Comparison of ENCODE assay signal across 21 mouse cellular contexts in the genomic region with DNA sequence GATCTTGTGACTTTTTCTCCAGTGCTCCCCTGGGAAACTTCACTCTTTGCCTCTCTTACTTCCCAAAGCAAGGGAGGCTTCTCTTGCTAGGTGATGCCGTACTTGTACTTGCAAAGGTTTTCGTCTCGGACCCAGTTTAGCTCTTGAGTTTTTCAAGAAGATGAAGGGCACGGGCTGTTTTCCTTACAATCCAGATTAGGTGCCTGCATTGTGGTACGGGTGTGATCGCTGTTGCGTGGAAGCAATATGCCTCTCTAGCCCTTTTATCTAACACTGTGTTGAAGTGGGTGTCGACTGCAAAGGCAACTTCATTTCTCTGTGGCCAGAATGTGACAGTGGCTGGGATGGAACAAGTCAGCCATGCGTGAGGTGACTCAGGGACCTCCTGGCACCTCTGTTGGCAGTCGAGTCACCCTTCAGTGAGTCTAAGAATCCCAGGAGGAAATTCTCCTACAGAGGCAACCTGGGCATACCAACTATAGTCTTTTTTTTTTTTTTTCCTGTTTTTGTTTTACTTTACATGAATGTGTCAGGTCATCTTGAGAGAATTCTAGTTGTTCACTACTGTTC.
DNase-seq lines count a peak whose midpoint lies in the region; ATAC-seq and TF ChIP-seq lines count a peak whose summit lies in the region.
"Had no signal": no experiment of that assay in that cellular context is flagged by ENCODE, and none has a peak within 500 bp of the region (broad histone marks: within the 10 kb centered on the region; RNA-seq: fewer than 3 reads in every experiment).

No protein-coding gene starts in this region.

- H3K9ac ChIP-seq in kidney, embryonic 16.5 days (replicated peaks; ENCODE audit: low read length) = no peak overlapping the region
- H3K9ac ChIP-seq in CH12.LX (ENCODE audit: insufficient read depth, low read depth) = no peak overlapping the region
- H3K9ac ChIP-seq: embryonic facial prominence, embryonic 15.5 days; heart, embryonic 13.5 days; hindbrain, embryonic 12.5 days had no signal

- H3K79me2 ChIP-seq in CH12.LX (replicated peaks; ENCODE audit: control insufficient read depth, extremely low read depth, insufficient read depth, poor library complexity, severe bottlenecking) = no peaks in the 10 kb centered on the region

- in situ Hi-C loops in CH12.LX (cut with MboI; ENCODE audit: low pct_ligation_motif_present, low pct_unique_long_range_greater_than_20kb, low sequenced_read_pairs) = no loop called here

- no peak overlapping the region for H3K4me2 ChIP-seq in kidney, embryonic 16.5 days (replicated peaks; ENCODE audit: low read depth, low read length)
- H3K4me2 ChIP-seq in CH12.LX (ENCODE audit: insufficient read depth, low read depth, poor library complexity, severe bottlenecking) = no peak overlapping the region; the same call in 1 of the 2 replicates
- H3K4me2 ChIP-seq: embryonic facial prominence, embryonic 15.5 days; heart, embryonic 13.5 days; hindbrain, embryonic 12.5 days had no signal

- dilution Hi-C loops in CH12.LX (cut with MboI; ENCODE audit: extremely low pct_ligation_motif_present, extremely low pct_unique_long_range_greater_than_20kb, low sequenced_read_pairs) = no loop called here

- TF ChIP-seq CTCF in kidney, adult 2 months (conservative IDR thresholded peaks at IDR 0.05; ENCODE audit: insufficient read depth, insufficient read length, low read depth, low read length) = no peak
- no peak for TF ChIP-seq CTCF in CH12.LX (conservative IDR thresholded peaks at IDR 0.05 in 1 of 2, IDR thresholded peaks at IDR 0.05 in 1 of 2; ENCODE audit: low read depth in 2 of 2, low read length in 2 of 2)

- ATAC-seq in kidney, embryonic 16.5 days (ENCODE audit: low FRiP score, low TSS enrichment) = peak; percentile 81
- ATAC-seq: forebrain, embryonic 14.5 days had no signal

- DNase-seq in kidney, adult 2 months = peak; percentile 38
- no peak for DNase-seq in kidney, postnatal 14 days
- no peak for DNase-seq in kidney, adult 11 months
- peak; percentile 11 for DNase-seq in CH12.LX (ENCODE audit: extremely low read depth)
- DNase-seq in kidney, postnatal 4 days = peak; percentile 8 to 25
- DNase-seq in left cerebral cortex, postnatal 10 days (ENCODE audit: extremely low spot score in 1 of 2, low spot score in 2 of 2) = no peak
- DNase-seq: adrenal gland, postnatal 10 days; cerebellum, adult 11 months; cerebellum, adult 8-10 months; cerebellum, postnatal 14 days; embryo, embryonic 11 days; gastrocnemius, adult 2 months; gastrocnemius, postnatal 25 days; heart, postnatal 4 days had no signal

- no peaks in the 10 kb centered on the region for H3K27me3 ChIP-seq in kidney, adult 2 months (replicated peaks; ENCODE audit: control insufficient read depth, insufficient read depth, low read length)
- H3K27me3 ChIP-seq in kidney, embryonic 16.5 days (ENCODE audit: insufficient read depth, low read length) = no peaks in the 10 kb centered on the region
- H3K27me3 ChIP-seq in CH12.LX (replicated peaks) = no peaks in the 10 kb centered on the region
- H3K27me3 ChIP-seq: embryonic facial prominence, embryonic 15.5 days; heart, embryonic 13.5 days; hindbrain, embryonic 12.5 days had no signal

- no peaks in the 10 kb centered on the region for H3K9me3 ChIP-seq in kidney, embryonic 16.5 days (ENCODE audit: low read length)
- H3K9me3 ChIP-seq in CH12.LX (replicated peaks; ENCODE audit: low read length) = no peaks in the 10 kb centered on the region
- H3K9me3 ChIP-seq: embryonic facial prominence, embryonic 15.5 days; heart, embryonic 13.5 days; hindbrain, embryonic 12.5 days had no signal

- intact Hi-C loops in left cerebral cortex, postnatal 10 days (cut with DNase I) = no loop called here

- no peaks in the 10 kb centered on the region for H3K36me3 ChIP-seq in kidney, adult 2 months (ENCODE audit: control insufficient read depth, insufficient read depth, low read length)
- H3K36me3 ChIP-seq in kidney, embryonic 16.5 days (ENCODE audit: insufficient read depth, low read length) = no peaks in the 10 kb centered on the region
- no peaks in the 10 kb centered on the region for H3K36me3 ChIP-seq in CH12.LX (replicated peaks in 1 of 2; ENCODE audit: control insufficient read depth in 1 of 2, insufficient read depth in 1 of 2, low read length in 1 of 2)
- H3K36me3 ChIP-seq: embryonic facial prominence, embryonic 15.5 days; forebrain, embryonic 10.5 days; heart, embryonic 13.5 days; hindbrain, embryonic 12.5 days had no signal

- H3K27ac ChIP-seq in kidney, adult 2 months (ENCODE audit: insufficient read depth, low read depth, low read length) = no peak overlapping the region
- no peak overlapping the region for H3K27ac ChIP-seq in kidney, embryonic 16.5 days (ENCODE audit: low read length)
- H3K27ac ChIP-seq in CH12.LX (ENCODE audit: insufficient read depth, low read depth) = no peak overlapping the region
- H3K27ac ChIP-seq: embryonic facial prominence, embryonic 15.5 days; forebrain, embryonic 10.5 days; gastrocnemius, adult 2 months; heart, embryonic 13.5 days; hindbrain, embryonic 12.5 days had no signal

- TF ChIP-seq EP300 in CH12.LX (IDR thresholded peaks at IDR 0.05; ENCODE audit: low read length) = no peak

- TF ChIP-seq RAD21 in CH12.LX (IDR thresholded peaks at IDR 0.05; ENCODE audit: low read depth, low read length) = no peak

- no peak overlapping the region for H3K4me3 ChIP-seq in kidney, adult 2 months (ENCODE audit: insufficient read depth, low read depth, low read length)
- no peak overlapping the region for H3K4me3 ChIP-seq in kidney, embryonic 16.5 days (ENCODE audit: low read length)
- no peak overlapping the region for H3K4me3 ChIP-seq in CH12.LX (replicated peaks in 1 of 3; ENCODE audit: low read depth in 2 of 3, low read length in 2 of 3, poor library complexity in 1 of 3)
- H3K4me3 ChIP-seq: embryonic facial prominence, embryonic 15.5 days; erythroblast, embryonic 14.5 days; forebrain, embryonic 10.5 days; gastrocnemius, adult 2 months; heart, embryonic 13.5 days; hindbrain, embryonic 12.5 days had no signal

- TF ChIP-seq POLR2A in kidney, adult 2 months (IDR thresholded peaks at IDR 0.05; ENCODE audit: low read depth, low read length) = no peak
- no peak for TF ChIP-seq POLR2A in CH12.LX (IDR thresholded peaks at IDR 0.05; ENCODE audit: low read depth, low read length)

- WGBS in kidney, adult 2 months = 48% methylated on average over 10 of the region's 10 CpGs
- WGBS in kidney, embryonic 16.5 days = 63% methylated on average over 10 of the region's 10 CpGs

- H3K4me1 ChIP-seq in kidney, adult 2 months (ENCODE audit: control insufficient read depth, insufficient read depth, low read length) = no peaks in the 10 kb centered on the region
- 0 out of 2 replicates have a peak, but pooled peaks cover 2% of the 10 kb centered on the region for H3K4me1 ChIP-seq in kidney, embryonic 16.5 days (ENCODE audit: insufficient read depth, low read length)
- H3K4me1 ChIP-seq in CH12.LX (ENCODE audit: control insufficient read depth in 1 of 2, insufficient read depth in 2 of 2) = peaks cover 0 to 12% of the 10 kb centered on the region in 2 experiments; a peak in 1 of 4 replicates
- H3K4me1 ChIP-seq: embryonic facial prominence, embryonic 15.5 days; heart, embryonic 13.5 days; hindbrain, embryonic 12.5 days had no signal

TF ChIP-seq in CH12.LX, 34 proteins besides CTCF, POLR2A, EP300 and RAD21:
- TF ChIP-seq ZMIZ1 (IDR thresholded peaks at IDR 0.05; ENCODE audit: low read depth, low read length) (no peak), USF2 (conservative IDR thresholded peaks at IDR 0.05; ENCODE audit: low read depth, low read length) (no peak), TBP (conservative IDR thresholded peaks at IDR 0.05; ENCODE audit: low read depth, low read length) (no peak), PAX5 (IDR thresholded peaks at IDR 0.05; ENCODE audit: low read length) (no peak), SIN3A (IDR thresholded peaks at IDR 0.05; ENCODE audit: low read length) (no peak), ZNF384 (IDR thresholded peaks at IDR 0.05; ENCODE audit: low read depth, low read length) (no peak), CHD1 (IDR thresholded peaks at IDR 0.05; ENCODE audit: low read depth, low read length) (no peak), POLR2AphosphoS2 (IDR thresholded peaks at IDR 0.05; ENCODE audit: low read depth, low read length) (no peak), E2F4 (IDR thresholded peaks at IDR 0.05; ENCODE audit: insufficient replicate concordance, low read depth, low read length) (no peak), MYC (IDR thresholded peaks at IDR 0.05; ENCODE audit: low read depth, low read length) (no peak), MAFK (IDR thresholded peaks at IDR 0.05; ENCODE audit: insufficient replicate concordance, low read length) (no peak), HCFC1 (IDR thresholded peaks at IDR 0.05; ENCODE audit: low read depth, low read length) (no peak)

Comparison
In these comparisons a context has a peak if more than half of its experiments do, and no peak if none do; other contexts are left out.
1. DNase-seq: peak in kidney, adult 2 months (single experiment), CH12.LX (single experiment) and kidney, postnatal 4 days (2 of 2); none in kidney, postnatal 14 days (single experiment), kidney, adult 11 months (single experiment) and left cerebral cortex, postnatal 10 days (0 of 2).